Mouse (Mus musculus) ES-Bruce4 (cell line): ENCODE data around the gene Asb2. TPM values are rescaled to one million over a fixed set of nuclear protein-coding genes. Genes with fewer than 3 reads are reported as not detected.

Experiments used
- H3K27ac ChIP-seq: 2 replicates; pipeline ENCODE4 v1.5.1; 2012; ENCODE audit warnings: low read length, inconsistent platforms; ENCODE audit not compliant: insufficient read depth
- H3K27me3 ChIP-seq: 2 replicates; pipeline ENCODE4 v1.6.1; 2012; ENCODE audit warnings: mild to moderate bottlenecking, low read length, inconsistent platforms; ENCODE audit not compliant: control insufficient read depth, poor library complexity, insufficient read depth, severe bottlenecking
- H3K36me3 ChIP-seq: 2 replicates; pipeline ENCODE4 v1.6.1; 2012; ENCODE audit warnings: inconsistent platforms, mild to moderate bottlenecking, low read length, moderate library complexity; ENCODE audit not compliant: control insufficient read depth, poor library complexity, insufficient read depth, severe bottlenecking
- H3K4me1 ChIP-seq: one replicate; pipeline ENCODE4 v1.8.1; 2011; ENCODE audit warnings: low read length; ENCODE audit not compliant: control insufficient read depth, insufficient read depth
- H3K4me3 ChIP-seq: 2 replicates; pipeline ENCODE4 v1.5.1; 2011; ENCODE audit warnings: low read depth, mild to moderate bottlenecking, low read length
- H3K9ac ChIP-seq: 2 replicates; pipeline ENCODE4 v1.6.1; 2012; ENCODE audit warnings: low read depth, mild to moderate bottlenecking, inconsistent platforms; ENCODE audit not compliant: poor library complexity, severe bottlenecking
- H3K9me3 ChIP-seq: replicated peaks from 2 replicates; pipeline ENCODE4 v1.6.1; 2012; ENCODE audit warnings: mild to moderate bottlenecking, low read length, inconsistent platforms; ENCODE audit not compliant: control insufficient read depth, poor library complexity, insufficient read depth, severe bottlenecking
- CTCF ChIP-seq: IDR thresholded peaks from one replicate; pipeline ENCODE4 v1.8.1; 2011; ENCODE audit warnings: low read depth, low read length
- EP300 ChIP-seq: IDR thresholded peaks from 2 replicates; pipeline ENCODE4 v1.6.1; 2011; ENCODE audit warnings: low read depth, low read length; ENCODE audit not compliant: insufficient read depth
- POLR2A ChIP-seq: IDR thresholded peaks from one replicate; pipeline ENCODE4 v1.8.1; 2011; ENCODE audit warnings: low read length; ENCODE audit not compliant: insufficient read depth
- polyA plus RNA-seq: library from polyadenylated mRNA; stranded (reverse); fragments of >200 nt; gene quantifications from 2 replicates; pipeline ENCODE4 v1.2.4, GENCODE M21; 2011; ENCODE audit warnings: low read depth; ENCODE audit not compliant: missing spikeins, insufficient read depth, insufficient read length

The Asb2 gene
- polyA plus RNA-seq, 1 experiment: not detected

DNA sequence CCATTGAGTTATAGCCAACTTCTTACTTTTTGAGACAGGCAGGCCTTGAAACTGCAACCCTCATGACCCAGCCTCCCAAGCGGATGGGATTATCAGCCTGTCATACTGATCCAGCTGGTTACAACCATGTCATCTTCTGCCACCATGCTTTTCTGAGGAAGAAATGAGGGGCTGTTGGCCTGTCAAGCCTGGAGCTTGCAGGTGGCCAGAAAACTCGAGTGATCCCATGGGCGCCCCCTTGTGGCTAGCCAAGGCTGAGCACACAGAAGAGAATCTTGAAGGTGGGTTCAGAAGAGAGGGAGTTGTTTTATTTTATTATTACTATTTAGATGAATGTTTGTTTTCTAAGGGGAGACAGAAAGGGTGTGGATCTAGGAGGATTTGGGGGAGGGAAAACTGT, 49.1 kb downstream of the Asb2 start:
- Histone ChIP-seq H3K27me3 (no peaks in the 10 kb centered on the region), H3K4me1 (no peaks in the 10 kb centered on the region), H3K9me3 (no peaks in the 10 kb centered on the region), H3K4me3 (no peak overlapping the region), H3K9ac (no peak overlapping the region), H3K36me3 (no peaks in the 10 kb centered on the region), H3K27ac (no peak overlapping the region)
- TF ChIP-seq POLR2A: no peak
- TF ChIP-seq CTCF: peak; percentile 59

DNA sequence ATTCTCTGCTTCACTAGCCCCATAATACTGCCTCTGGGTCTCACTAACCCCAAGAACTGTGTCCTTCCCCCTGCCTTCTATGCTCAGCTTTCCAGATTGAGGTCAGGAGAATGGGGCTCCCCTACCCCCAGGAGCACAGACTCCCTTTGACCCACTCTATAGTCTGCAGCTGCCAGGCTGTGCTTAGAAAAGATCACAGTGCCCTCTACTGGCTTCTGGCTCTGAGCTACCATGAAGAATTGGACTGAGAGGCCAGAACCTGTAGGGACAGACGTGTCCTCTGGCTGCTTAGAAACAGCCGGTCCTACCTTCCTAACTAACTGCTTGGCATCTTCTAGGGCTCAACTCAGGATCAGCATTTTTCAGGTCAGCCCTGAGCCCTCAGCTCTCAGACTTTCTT, 49.6 kb downstream of the Asb2 start:
- no peak overlapping the region for H3K9ac ChIP-seq
- no peaks in the 10 kb centered on the region for H3K27me3 ChIP-seq
- no peak overlapping the region for H3K27ac ChIP-seq
- no peaks in the 10 kb centered on the region for H3K4me1 ChIP-seq
- no peak overlapping the region for H3K4me3 ChIP-seq
- no peaks in the 10 kb centered on the region for H3K36me3 ChIP-seq
- TF ChIP-seq EP300: no peak
- TF ChIP-seq CTCF: peak; percentile 12
- TF ChIP-seq POLR2A: no peak
- H3K9me3 ChIP-seq: no peaks in the 10 kb centered on the region

DNA sequence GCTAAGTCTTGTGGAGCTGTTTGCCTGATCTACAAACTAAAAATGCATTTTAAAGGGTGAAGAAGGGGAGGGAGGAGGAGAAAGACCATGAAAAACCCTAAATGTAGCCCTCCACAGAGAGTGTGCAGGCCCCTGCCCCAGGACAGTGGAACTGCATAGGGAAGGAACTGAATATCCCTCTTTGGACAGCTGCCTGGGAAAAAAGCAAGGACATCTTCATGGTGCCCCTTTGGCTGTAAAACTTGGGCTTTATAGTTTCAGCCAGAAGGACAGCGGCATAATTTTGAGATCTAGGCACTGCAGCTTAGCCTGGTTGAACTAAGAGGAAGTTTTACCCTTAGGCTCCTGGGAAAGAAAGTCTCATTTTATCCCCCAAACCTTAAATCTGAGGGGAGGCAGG, 52.8 kb downstream of the Asb2 start:
- no peaks in the 10 kb centered on the region for H3K9me3 ChIP-seq
- TF ChIP-seq EP300: no peak
- no peak for TF ChIP-seq CTCF
- no peak for TF ChIP-seq POLR2A
- no peaks in the 10 kb centered on the region for H3K27me3 ChIP-seq
- H3K36me3 ChIP-seq: no peaks in the 10 kb centered on the region
- H3K9ac ChIP-seq: no peak overlapping the region
- no peaks in the 10 kb centered on the region for H3K4me1 ChIP-seq
- H3K4me3 ChIP-seq: no peak overlapping the region
- no peak overlapping the region for H3K27ac ChIP-seq

DNA sequence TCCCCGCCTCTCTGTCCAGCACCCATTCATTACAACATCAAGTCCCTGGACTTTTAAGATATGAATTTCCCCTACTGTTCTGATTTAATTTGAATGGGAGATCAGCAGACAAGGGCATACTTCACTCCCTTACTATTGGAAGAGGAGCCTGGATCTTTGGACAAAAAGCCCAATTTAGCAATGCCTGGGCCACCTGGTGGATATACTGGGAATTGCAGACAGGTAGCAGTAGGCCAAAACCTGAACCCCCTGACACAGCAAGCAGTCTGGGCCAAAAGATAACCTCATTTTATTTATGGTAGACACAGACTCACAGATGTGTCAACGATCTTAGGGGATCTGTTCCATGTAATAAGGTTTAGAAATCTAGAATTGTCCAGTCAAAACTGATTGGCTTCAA, 54.2 kb downstream of the Asb2 start:
- no peak overlapping the region for H3K9ac ChIP-seq
- no peak overlapping the region for H3K27ac ChIP-seq
- no peak overlapping the region for H3K4me3 ChIP-seq

DNA sequence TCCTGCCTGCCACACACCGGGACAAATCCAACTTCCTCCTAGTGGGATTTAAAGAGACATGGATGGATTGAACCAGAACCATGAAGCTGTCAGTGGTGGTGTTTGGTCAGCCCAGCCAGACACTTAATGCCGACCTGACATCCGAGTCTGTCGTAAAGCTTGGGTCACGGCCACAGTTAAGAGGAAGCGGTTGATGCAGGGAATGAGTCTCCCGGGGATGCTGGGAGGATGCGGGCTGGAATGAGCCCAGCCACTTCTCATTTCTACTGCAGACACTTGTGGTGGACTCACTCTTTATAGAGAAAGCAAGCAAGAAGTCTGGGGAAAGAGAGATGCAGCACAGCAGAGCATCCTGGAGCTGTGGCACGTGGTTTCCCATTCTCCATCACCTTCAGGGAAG, 55.3 kb downstream of the Asb2 start:
- H3K36me3 ChIP-seq: no peaks in the 10 kb centered on the region
- H3K27ac ChIP-seq: no peak overlapping the region
- H3K4me1 ChIP-seq: no peaks in the 10 kb centered on the region
- no peak for TF ChIP-seq EP300
- no peak for TF ChIP-seq CTCF
- TF ChIP-seq POLR2A: no peak
- H3K9me3 ChIP-seq: no peaks in the 10 kb centered on the region
- H3K27me3 ChIP-seq: no peaks in the 10 kb centered on the region
- H3K9ac ChIP-seq: no peak overlapping the region
- no peak overlapping the region for H3K4me3 ChIP-seq

More for the DNA sequence above, 54.2 kb downstream of the Asb2 start:
- TF ChIP-seq POLR2A (no peak), EP300 (no peak), CTCF (peak; percentile 36)
- Histone ChIP-seq H3K4me1 (no peaks in the 10 kb centered on the region), H3K9me3 (no peaks in the 10 kb centered on the region), H3K27me3 (no peaks in the 10 kb centered on the region), H3K36me3 (no peaks in the 10 kb centered on the region)

DNA sequence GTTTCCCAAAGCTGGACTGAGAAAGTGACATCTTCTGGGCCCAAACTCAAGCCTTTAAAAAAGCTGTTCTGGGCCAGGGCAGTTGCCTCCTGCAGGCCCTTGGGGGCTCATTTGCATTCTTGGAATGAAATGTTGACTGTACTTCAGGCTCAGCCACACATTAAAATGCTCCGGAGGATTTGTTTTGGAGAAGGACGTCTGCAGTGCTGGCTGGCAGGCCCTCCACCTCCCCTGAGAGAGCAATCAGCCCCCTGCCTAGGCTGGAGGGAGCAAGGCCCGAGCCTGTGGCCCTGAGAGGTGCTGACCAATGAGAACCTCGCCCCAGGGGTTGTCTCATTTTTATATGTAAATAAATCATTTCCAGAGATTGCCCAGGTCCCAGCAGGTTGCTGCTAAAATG, 59.5 kb downstream of the Asb2 start:
- no peaks in the 10 kb centered on the region for H3K36me3 ChIP-seq
- H3K4me1 ChIP-seq: no peaks in the 10 kb centered on the region
- TF ChIP-seq EP300 (no peak), CTCF (no peak), POLR2A (no peak)
- H3K27ac ChIP-seq: no peak overlapping the region
- no peak overlapping the region for H3K4me3 ChIP-seq
- H3K27me3 ChIP-seq: no peaks in the 10 kb centered on the region
- no peaks in the 10 kb centered on the region for H3K9me3 ChIP-seq
- H3K9ac ChIP-seq: no peak overlapping the region
